Comparison of ENCODE assay signal across 19 mouse cellular contexts in genomic region chr17:26479619-26480018, GRCm38 (mm10).
A peak's percentile ranks its signal among the peaks of the same experiment; 100 is the strongest.
DNase-seq lines count a peak whose midpoint lies in the region; ATAC-seq and TF ChIP-seq lines count a peak whose summit lies in the region.
"Had no signal": no experiment of that assay in that cellular context is flagged by ENCODE, and none has a peak within 500 bp of the region (broad histone marks: within the 10 kb centered on the region; RNA-seq: fewer than 3 reads in every experiment).

No protein-coding gene starts in this region.

- H3K4me1 ChIP-seq in lung, embryonic 14.5 days (ENCODE audit: insufficient read depth): no peaks in the 10 kb centered on the region
- H3K4me1 ChIP-seq in lung, adult 2 months (ENCODE audit: control insufficient read depth, insufficient read depth, low read length): no peaks in the 10 kb centered on the region
- H3K4me1 ChIP-seq: hindbrain, embryonic 13.5 days; intestine, embryonic 15.5 days; kidney, embryonic 15.5 days; liver, embryonic 12.5 days had no signal

- H3K36me3 ChIP-seq in lung, embryonic 14.5 days (ENCODE audit: insufficient read depth): no peaks in the 10 kb centered on the region
- H3K36me3 ChIP-seq: hindbrain, embryonic 13.5 days; intestine, embryonic 15.5 days; kidney, embryonic 15.5 days; liver, embryonic 12.5 days had no signal

- no peak overlapping the region for H3K27ac ChIP-seq in lung, embryonic 14.5 days (ENCODE audit: low read depth)
- H3K27ac ChIP-seq: hindbrain, embryonic 13.5 days; intestine, embryonic 15.5 days; kidney, embryonic 15.5 days; liver, embryonic 12.5 days; macrophage had no signal

- no peak for TF ChIP-seq POLR2A in lung, adult 2 months (IDR thresholded peaks at IDR 0.05; ENCODE audit: borderline replicate concordance, extremely low read depth, low read depth, low read length)

- H3K9ac ChIP-seq in lung, embryonic 14.5 days: no peak overlapping the region
- H3K9ac ChIP-seq: forebrain, postnatal 0 days; hindbrain, embryonic 13.5 days; intestine, embryonic 15.5 days; kidney, embryonic 15.5 days; liver, embryonic 12.5 days had no signal

- no peak overlapping the region for H3K4me3 ChIP-seq in lung, embryonic 14.5 days (ENCODE audit: low read depth, low read length)
- H3K4me3 ChIP-seq in lung, adult 2 months (replicated peaks; ENCODE audit: extremely low read depth, low read depth, low read length): no peak overlapping the region
- H3K4me3 ChIP-seq: hindbrain, embryonic 13.5 days; intestine, embryonic 15.5 days; kidney, embryonic 15.5 days; liver, embryonic 12.5 days had no signal

- no peaks in the 10 kb centered on the region for H3K9me3 ChIP-seq in lung, embryonic 14.5 days (ENCODE audit: low read depth, low read length)
- H3K9me3 ChIP-seq: hindbrain, embryonic 13.5 days; intestine, embryonic 15.5 days; kidney, embryonic 15.5 days; liver, embryonic 12.5 days had no signal

- no peak overlapping the region for H3K4me2 ChIP-seq in lung, embryonic 14.5 days
- H3K4me2 ChIP-seq: hindbrain, embryonic 13.5 days; intestine, embryonic 15.5 days; kidney, embryonic 15.5 days; liver, embryonic 12.5 days; midbrain, embryonic 11.5 days had no signal

- no peak for ATAC-seq in lung, embryonic 14.5 days (ENCODE audit: insufficient read depth)
- ATAC-seq: forebrain, postnatal 0 days; intestine, embryonic 15.5 days; liver, embryonic 12.5 days had no signal

- DNase-seq in heart, adult 11 months: peak; percentile 95
- no peak for DNase-seq in heart, adult 9 months (ENCODE audit: low spot score in 2 of 2)
- peak; percentile 28 for DNase-seq in lung, embryonic 14.5 days
- no peak for DNase-seq in lung, adult 2 months
- DNase-seq in gastrocnemius, postnatal 10 days: peak; percentile 68
- DNase-seq in lung, postnatal 10 days: peak; percentile 69
- no peak for DNase-seq in layer of hippocampus, adult 8-10 months (ENCODE audit: low spot score in 2 of 2)
- no peak for DNase-seq in layer of hippocampus, adult 18-20 months (ENCODE audit: low spot score in 2 of 2)
- DNase-seq: adrenal gland, postnatal 36 days; forebrain, postnatal 0 days; retina, postnatal 1 day; right cerebral cortex, postnatal 4 days; thymus, postnatal 4 days had no signal

- no peaks in the 10 kb centered on the region for H3K27me3 ChIP-seq in lung, embryonic 14.5 days (ENCODE audit: insufficient read depth, low read length)
- H3K27me3 ChIP-seq: hindbrain, embryonic 13.5 days; intestine, embryonic 15.5 days; kidney, embryonic 15.5 days had no signal

- WGBS in lung, embryonic 14.5 days: 63% methylated on average over 6 of the region's 6 CpGs
- WGBS in lung, adult 2 months: 77% methylated on average over 6 of the region's 6 CpGs

- TF ChIP-seq CTCF in lung, embryonic 14.5 days (IDR thresholded peaks at IDR 0.05; ENCODE audit: low read depth): no peak
- TF ChIP-seq CTCF in lung, adult 2 months (IDR thresholded peaks at IDR 0.05; ENCODE audit: insufficient read depth, low read length): no peak

Comparison
In these comparisons a context has a peak if more than half of its experiments do, and no peak if none do; other contexts are left out.
1. DNase-seq: peak in heart, adult 11 months (single experiment), lung, embryonic 14.5 days (single experiment), gastrocnemius, postnatal 10 days (single experiment) and lung, postnatal 10 days (single experiment); none in heart, adult 9 months (0 of 2), lung, adult 2 months (single experiment), layer of hippocampus, adult 8-10 months (0 of 2) and layer of hippocampus, adult 18-20 months (0 of 2).